Mouse (Mus musculus) lung, postnatal 0 days (tissue): Measurements from ENCODE around the gene Erg. TPM values are rescaled to one million over a fixed set of nuclear protein-coding genes. Genes with fewer than 3 reads are reported as not detected.

Experiments
- ATAC-seq: fragments of 200-750 bp; cut with Nextera tagmentation; 2 replicates; pipeline ENCODE4 v1.8.0; 2017; ENCODE audit warnings: moderate library complexity
- DNase-seq: peaks from one replicate; pipeline ENCODE4 v3.0.0-alpha.2; 2016; ENCODE audit warnings: low spot score
- H3K27ac ChIP-seq: fragments of 300-500 bp; sonication (generic); 2 replicates; pipeline ENCODE4 v1.5.1; 2014; ENCODE audit warnings: antibody characterized with exemption, mild to moderate bottlenecking, low read length, mixed read lengths
- H3K27me3 ChIP-seq: fragments of 300-500 bp; sonication (generic); replicated peaks from 2 replicates; pipeline ENCODE4 v1.6.1; 2014; ENCODE audit warnings: low read length, mixed read lengths; ENCODE audit not compliant: insufficient read depth
- H3K36me3 ChIP-seq: fragments of 300-500 bp; sonication (generic); 2 replicates; pipeline ENCODE4 v1.6.1; 2014; ENCODE audit warnings: low read length, mixed read lengths; ENCODE audit not compliant: insufficient read depth
- H3K4me1 ChIP-seq: fragments of 300-500 bp; sonication (generic); 2 replicates; pipeline ENCODE4 v1.6.1; 2014; ENCODE audit warnings: antibody characterized with exemption, low read depth, low read length, mixed read lengths; ENCODE audit not compliant: insufficient read depth
- H3K4me2 ChIP-seq: fragments of 300-500 bp; sonication (generic); replicated peaks from 2 replicates; pipeline ENCODE4 v1.6.1; 2014; ENCODE audit warnings: low read depth, mild to moderate bottlenecking, low read length, moderate library complexity, mixed read lengths
- H3K4me3 ChIP-seq: fragments of 300-500 bp; sonication (generic); 2 replicates; pipeline ENCODE4 v1.5.1; 2014; ENCODE audit warnings: low read depth, low read length
- H3K9ac ChIP-seq: fragments of 300-500 bp; sonication (generic); replicated peaks from 2 replicates; pipeline ENCODE4 v1.6.1; 2014; ENCODE audit warnings: low read depth, mild to moderate bottlenecking
- H3K9me3 ChIP-seq: fragments of 300-500 bp; sonication (generic); 2 replicates; pipeline ENCODE4 v1.6.1; 2016; ENCODE audit warnings: low read length, mixed read lengths
- CTCF ChIP-seq: IDR thresholded peaks from 2 replicates; pipeline ENCODE4 v1.5.1; 2016; ENCODE audit warnings: antibody characterized with exemption, mild to moderate bottlenecking
- EP300 ChIP-seq: IDR thresholded peaks from 2 replicates; pipeline ENCODE4 v1.6.1; 2016; ENCODE audit warnings: antibody characterized with exemption, mild to moderate bottlenecking, control low read depth
- WGBS: fragments of 180-500 bp; shearing (Covaris S2); extraction: QIAGEN DNeasy Blood & Tissue Kit; methylation state at CpG from one replicate; pipeline ENCODE4 v1.1.7; 2014; 5-methylcytosine and 5-hydroxymethylcytosine counted together
- polyA plus RNA-seq: library from polyadenylated mRNA; unstranded; fragments of >200 nt; fragmentation: Nextera tagmentation; extraction: Ambion mirVana; gene quantifications from 2 replicates; pipeline ENCODE4 v1.2.1, GENCODE M21; 2015

Gene Erg
- polyA plus RNA-seq, 1 experiment from 2014 or later: 13.2 TPM

GRCm38 (mm10) chr16:95429851-95430250 is 156.5 kb downstream of the Erg start:
- no peak for ATAC-seq

GRCm38 (mm10) chr16:95428239-95428638 is 158.2 kb downstream of the Erg start:
- 83% methylated on average over 5 of the region's 5 CpGs for WGBS
- no peak overlapping the region for H3K27ac ChIP-seq
- no peaks in the 10 kb centered on the region for H3K9me3 ChIP-seq
- ATAC-seq (no peak), DNase-seq (no peak)
- no peaks in the 10 kb centered on the region for H3K36me3 ChIP-seq
- H3K4me2 ChIP-seq: no peak overlapping the region
- no peaks in the 10 kb centered on the region for H3K27me3 ChIP-seq
- no peak overlapping the region for H3K4me3 ChIP-seq
- TF ChIP-seq EP300: no peak
- H3K4me1 ChIP-seq: no peaks in the 10 kb centered on the region
- no peak overlapping the region for H3K9ac ChIP-seq

More at GRCm38 (mm10) chr16:95429851-95430250, 156.5 kb downstream of the Erg start:
- Histone ChIP-seq H3K4me3 (no peak overlapping the region), H3K27me3 (no peaks in the 10 kb centered on the region), H3K27ac (no peak overlapping the region), H3K9ac (no peak overlapping the region), H3K4me2 (no peak overlapping the region), H3K4me1 (no peaks in the 10 kb centered on the region), H3K9me3 (no peaks in the 10 kb centered on the region), H3K36me3 (no peaks in the 10 kb centered on the region)
- TF ChIP-seq CTCF: no peak
- WGBS: 76% methylated on average over 3 of the region's 3 CpGs
- no peak for DNase-seq

- TF ChIP-seq CTCF: no peak
- TF ChIP-seq EP300: peak; percentile 26; the same call in 1 of the 2 replicates
- ATAC-seq (no peak; the same call in 1 of the 2 replicates), DNase-seq (no peak)
- H3K4me1 ChIP-seq: no peaks in the 10 kb centered on the region
- H3K27ac ChIP-seq: no peak overlapping the region
- 63% methylated on average over 10 of the region's 10 CpGs for WGBS
- no peaks in the 10 kb centered on the region for H3K36me3 ChIP-seq
- H3K27me3 ChIP-seq: no peaks in the 10 kb centered on the region
- H3K9ac ChIP-seq: no peak overlapping the region
- no peaks in the 10 kb centered on the region for H3K9me3 ChIP-seq
- no peak overlapping the region for H3K4me3 ChIP-seq
- no peak overlapping the region for H3K4me2 ChIP-seq
Observed at GRCm38 (mm10) chr16:95427512-95427911, 158.9 kb downstream of the Erg start.

GRCm38 (mm10) chr16:95422658-95423073 is 163.7 kb downstream of the Erg start:
- 55% methylated on average over 5 of the region's 5 CpGs for WGBS
- DNase-seq (peak; percentile 34), ATAC-seq (no peak)
- Histone ChIP-seq H3K4me2 (no peak overlapping the region), H3K36me3 (no peaks in the 10 kb centered on the region), H3K9me3 (no peaks in the 10 kb centered on the region), H3K4me3 (no peak overlapping the region), H3K9ac (no peak overlapping the region), H3K27me3 (no peaks in the 10 kb centered on the region), H3K4me1 (no peaks in the 10 kb centered on the region), H3K27ac (no peak overlapping the region)
- no peak for TF ChIP-seq EP300
- TF ChIP-seq CTCF: no peak

- Histone ChIP-seq H3K27ac (no peak overlapping the region), H3K9me3 (no peaks in the 10 kb centered on the region), H3K4me3 (no peak overlapping the region), H3K27me3 (no peaks in the 10 kb centered on the region), H3K4me1 (no peaks in the 10 kb centered on the region), H3K4me2 (no peak overlapping the region), H3K36me3 (no peaks in the 10 kb centered on the region), H3K9ac (no peak overlapping the region)
- no peak for DNase-seq
- 72% methylated on average over 7 of the region's 7 CpGs for WGBS
- no peak for TF ChIP-seq CTCF
- TF ChIP-seq EP300: no peak
- ATAC-seq: no peak
Observed at GRCm38 (mm10) chr16:95421235-95421886, 165.0 kb downstream of the Erg start.

GRCm38 (mm10) chr16:95415921-95416320 is 170.5 kb downstream of the Erg start:
- WGBS: 85% methylated on average over 4 of the region's 4 CpGs

GRCm38 (mm10) chr16:95415372-95415771 is 171.0 kb downstream of the Erg start:
- Histone ChIP-seq H3K27ac (no peak overlapping the region), H3K4me2 (no peak overlapping the region), H3K36me3 (no peaks in the 10 kb centered on the region), H3K4me3 (no peak overlapping the region), H3K9ac (no peak overlapping the region), H3K4me1 (no peaks in the 10 kb centered on the region), H3K9me3 (no peaks in the 10 kb centered on the region), H3K27me3 (no peaks in the 10 kb centered on the region)
- DNase-seq (no peak), ATAC-seq (no peak)
- no peak for TF ChIP-seq CTCF
- no peak for TF ChIP-seq EP300
- WGBS: 57% methylated on average over 9 of the region's 9 CpGs

More at GRCm38 (mm10) chr16:95415921-95416320, 170.5 kb downstream of the Erg start:
- Histone ChIP-seq H3K27me3 (no peaks in the 10 kb centered on the region), H3K9me3 (no peaks in the 10 kb centered on the region), H3K27ac (no peak overlapping the region), H3K4me2 (no peak overlapping the region), H3K4me3 (no peak overlapping the region), H3K36me3 (no peaks in the 10 kb centered on the region), H3K9ac (no peak overlapping the region), H3K4me1 (no peaks in the 10 kb centered on the region)
- DNase-seq: no peak
- ATAC-seq: no peak
- no peak for TF ChIP-seq CTCF
- no peak for TF ChIP-seq EP300
